Mouse (Mus musculus) adipocyte (in vitro differentiated cells): ENCODE measurements around the gene Hspb2.
A peak's percentile ranks its signal among the peaks of the same experiment; 100 is the strongest.

Source experiments
- DNase-seq: peaks from one replicate; pipeline ENCODE4 v3.0.0-alpha.2; 2016; ENCODE audit warnings: low spot score

Gene Hspb2

DNA sequence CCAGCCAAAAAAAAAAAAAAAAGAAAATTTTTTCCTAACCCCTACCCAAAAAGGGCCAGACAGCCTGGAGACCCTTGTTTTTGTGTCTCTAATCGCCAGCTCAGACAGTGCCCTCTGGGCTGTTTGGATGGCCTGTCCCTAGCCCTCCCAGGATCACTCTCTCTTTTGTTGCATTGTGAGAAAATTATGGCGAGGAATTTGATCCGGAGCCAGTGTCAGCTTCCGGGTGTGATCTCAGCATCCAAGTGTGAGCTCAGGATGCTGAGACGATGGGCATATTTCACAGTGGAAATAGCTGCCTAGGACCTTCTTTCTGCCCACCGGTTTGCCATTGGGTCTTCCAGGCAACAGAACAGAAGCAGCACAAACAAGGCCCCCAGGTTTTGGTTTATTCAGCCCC lies 1.4 kb downstream of the Hspb2 start:
- DNase-seq: no peak

DNA sequence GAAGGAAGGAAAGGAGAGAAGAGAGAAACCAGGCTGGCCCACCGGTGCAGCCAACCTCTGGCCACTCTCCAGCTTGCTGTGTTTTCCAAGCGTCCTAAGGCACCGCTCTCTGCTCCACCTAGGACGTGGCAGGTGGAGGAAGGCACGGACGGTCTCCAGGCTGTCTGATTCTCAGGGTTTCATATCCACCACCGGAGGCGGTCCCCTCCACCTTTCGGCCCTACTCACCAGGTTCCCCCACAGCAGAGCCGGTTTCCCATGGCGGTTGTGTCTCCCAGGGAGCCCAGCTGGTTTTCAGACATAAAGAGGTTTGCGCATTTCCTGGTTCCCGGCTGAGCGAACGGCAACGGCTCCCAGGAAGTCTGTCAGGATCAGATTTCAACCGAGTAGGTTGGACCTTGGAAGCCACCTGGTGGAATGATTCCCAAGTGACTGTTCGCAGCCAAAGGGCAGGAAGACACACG lies 5.9 kb downstream of the Hspb2 start, which contains the start of gene 2310030G06Rik:
Gene 2310030G06Rik (minus strand): TSS at position 323 of the 464 bp plus-strand sequence.
- DNase-seq: no peak

DNA sequence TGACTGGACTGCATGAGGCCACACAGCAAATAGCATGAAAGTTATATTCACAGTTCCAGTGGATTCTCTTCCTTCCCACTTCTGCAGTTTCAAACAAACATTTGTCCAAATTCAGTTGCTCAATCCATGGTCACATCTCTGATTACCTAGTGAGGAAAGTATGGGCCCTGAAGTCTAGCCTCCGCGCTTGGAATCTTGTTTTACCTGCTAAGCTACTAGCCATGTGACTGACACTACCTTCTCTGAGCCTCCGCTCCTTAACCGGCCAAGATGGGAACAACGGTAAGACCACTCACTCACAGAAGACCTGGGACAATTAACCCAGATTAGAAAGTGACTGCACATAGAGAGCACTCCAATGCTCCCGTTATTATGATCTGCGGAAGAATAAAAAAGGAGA lies 6.3 kb downstream of the Hspb2 start:
- no peak for DNase-seq

DNA sequence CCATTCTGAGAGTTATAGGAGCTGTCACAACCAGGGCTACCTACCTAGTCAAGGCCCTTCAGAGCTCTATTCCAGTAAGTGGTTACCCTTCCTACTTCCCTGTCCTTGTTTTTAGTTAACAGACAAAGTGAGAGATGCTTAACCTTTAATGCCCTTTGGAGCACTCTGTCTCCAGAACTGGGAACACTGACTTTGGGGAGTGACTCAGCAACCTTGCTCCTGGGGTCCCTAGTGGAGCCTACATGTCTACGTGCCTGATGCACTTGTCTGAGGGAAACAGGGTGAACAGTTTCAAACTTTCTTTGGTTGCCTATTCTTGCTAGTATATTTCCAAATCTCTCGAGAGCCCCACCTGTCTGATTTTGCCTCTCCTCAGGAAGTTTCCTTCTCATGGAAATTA lies 9.4 kb downstream of the Hspb2 start:
- no peak for DNase-seq

DNA sequence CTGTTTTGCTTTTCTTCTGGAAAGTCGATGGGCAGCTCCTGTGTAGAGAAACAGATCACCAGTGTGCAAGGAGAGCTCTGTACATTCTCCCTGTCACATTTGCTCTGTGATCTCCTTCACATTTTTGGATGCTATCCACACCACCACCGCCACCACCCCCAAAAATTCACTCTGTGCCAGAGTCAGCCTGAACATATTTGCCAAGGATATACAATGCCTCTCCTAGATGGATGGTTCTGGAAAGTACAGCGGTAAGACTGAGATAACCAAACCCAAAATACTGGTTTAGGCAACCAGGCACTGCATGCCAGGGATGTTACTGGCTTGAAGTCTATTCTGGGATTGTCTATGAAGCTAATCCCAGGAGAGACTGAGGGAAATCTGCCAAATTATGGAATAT lies 9.9 kb downstream of the Hspb2 start:
- DNase-seq: no peak

DNA sequence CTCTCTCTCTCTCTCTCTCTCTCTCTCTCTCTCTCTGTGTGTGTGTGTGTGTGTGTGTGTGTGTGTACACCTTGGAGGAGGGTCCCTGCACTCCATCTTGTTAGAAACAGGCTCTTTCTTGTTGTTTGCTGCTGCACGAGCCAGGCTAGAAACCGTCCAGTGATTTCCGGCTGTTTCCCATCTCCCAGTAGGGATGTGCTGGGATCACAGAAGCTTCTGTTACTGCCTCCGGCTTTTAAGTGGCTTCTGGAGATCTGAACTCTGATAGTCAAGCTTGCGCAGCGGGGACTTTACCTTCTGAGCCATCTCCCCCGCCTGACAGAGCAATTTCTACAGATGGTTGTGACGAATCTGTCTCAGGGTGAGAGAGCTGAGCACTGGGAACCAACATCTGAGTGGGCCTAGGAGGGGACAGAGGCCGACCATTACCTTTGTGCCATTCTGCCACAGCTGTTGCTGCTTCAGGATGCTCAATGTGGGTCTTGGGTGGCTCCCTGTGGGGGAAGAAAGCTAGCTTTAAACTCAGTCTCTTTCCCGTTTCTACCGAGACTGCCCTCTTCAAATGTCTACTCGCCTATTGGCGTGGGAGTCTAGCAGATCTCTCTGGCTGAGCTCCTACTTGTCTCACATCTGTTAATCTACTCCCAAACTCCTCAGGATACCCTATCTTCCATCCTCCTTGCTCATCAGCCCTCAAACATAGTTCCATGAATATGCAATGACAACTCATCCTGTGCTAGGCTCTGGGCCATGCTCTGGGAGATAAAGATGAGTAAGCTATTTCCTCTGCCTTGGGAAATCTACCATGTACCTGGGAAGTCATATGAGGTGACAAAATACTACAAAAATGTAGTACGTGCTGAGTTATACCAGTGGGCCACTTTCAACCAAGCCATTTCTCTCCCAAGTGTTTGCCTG lies 11.0 kb downstream of the Hspb2 start:
- DNase-seq: no peak

DNA sequence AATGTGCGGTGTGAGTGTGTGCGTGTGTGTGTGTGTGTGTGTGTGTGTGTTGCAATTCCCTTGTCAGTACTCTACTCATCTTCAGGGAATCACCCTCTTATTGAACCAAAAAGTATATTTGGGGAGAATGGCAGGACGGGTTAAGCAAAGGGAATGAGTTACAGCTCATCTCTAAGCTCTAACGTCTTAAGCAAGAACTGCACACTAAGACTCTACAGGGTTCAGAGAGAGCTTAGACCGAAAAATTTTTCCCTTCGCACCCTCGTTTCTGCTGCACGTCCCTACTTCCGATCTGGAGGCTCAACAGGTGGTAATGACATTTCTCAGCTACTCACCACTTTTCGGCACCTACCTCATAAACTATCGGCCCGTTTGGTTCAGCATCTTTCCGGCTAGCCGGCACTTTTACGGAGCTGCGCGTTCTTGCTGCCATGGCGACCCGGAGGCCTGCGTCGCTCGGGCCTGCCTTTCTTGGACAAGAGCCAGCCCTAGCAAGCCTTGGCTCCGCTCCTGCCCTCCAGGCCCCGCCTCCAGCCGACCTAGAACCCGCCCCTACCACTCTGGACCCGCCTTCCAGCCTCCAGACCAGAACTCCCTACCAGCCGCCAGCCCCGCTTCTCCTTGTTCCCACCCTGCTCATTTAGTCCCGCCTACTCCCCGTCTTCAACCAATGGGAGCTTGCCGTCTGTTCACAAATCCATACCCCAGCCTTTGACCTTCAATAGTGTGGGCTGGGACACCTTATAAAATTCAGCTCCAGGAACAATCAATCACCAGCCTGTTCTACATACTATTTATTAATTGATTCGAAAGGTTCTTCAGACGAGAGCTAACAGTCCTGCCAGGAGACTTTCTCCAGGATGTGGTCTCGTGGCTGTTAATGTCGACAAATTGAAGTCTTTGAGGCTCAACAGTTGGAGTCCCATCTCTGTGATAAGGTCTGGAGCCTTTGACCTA lies 13.0 kb downstream of the Hspb2 start, which contains the start of gene Dixdc1:
Gene Dixdc1 (minus strand): TSS at position 604 of the 957 bp plus-strand sequence.
- DNase-seq: no peak

DNA sequence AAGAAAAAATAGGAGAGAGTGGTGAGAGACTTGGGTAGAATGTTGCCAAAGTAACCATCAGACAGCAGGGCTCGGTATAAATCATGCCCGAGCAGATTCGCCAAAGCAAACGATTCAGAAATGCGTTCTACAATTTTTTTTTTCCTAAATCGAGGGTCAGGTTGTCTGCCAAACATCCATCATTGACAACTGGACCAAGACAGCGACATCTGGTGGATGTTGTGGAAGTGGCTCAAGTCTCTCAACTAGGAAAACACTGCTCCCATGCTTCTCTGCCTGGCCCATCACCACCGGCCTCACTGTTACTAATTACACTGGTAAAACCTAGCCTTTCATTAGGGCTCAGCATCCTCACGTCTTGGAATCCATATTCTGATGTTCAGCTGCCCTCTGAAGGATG lies 17.2 kb downstream of the Hspb2 start:
- DNase-seq: peak; percentile 81

DNA sequence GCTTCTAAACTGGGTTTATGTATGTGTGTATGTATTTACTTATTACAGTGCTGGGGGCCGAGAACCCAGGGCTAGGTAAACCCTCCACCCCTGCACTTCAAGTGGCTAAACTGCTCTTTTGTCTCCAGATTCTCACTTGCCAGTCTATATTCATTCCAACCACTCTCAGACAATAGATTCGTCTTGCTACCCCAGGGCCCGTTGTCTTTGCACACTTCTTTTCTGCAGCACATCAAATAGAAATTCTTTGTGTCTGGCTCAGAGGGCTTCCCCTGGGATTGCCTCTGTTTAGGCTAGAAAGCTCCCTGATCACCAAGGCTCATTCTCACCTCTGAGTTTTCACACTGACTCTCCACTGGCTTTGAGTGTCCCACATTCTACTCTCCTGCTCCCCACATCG lies 19.6 kb downstream of the Hspb2 start:
- DNase-seq: no peak

DNA sequence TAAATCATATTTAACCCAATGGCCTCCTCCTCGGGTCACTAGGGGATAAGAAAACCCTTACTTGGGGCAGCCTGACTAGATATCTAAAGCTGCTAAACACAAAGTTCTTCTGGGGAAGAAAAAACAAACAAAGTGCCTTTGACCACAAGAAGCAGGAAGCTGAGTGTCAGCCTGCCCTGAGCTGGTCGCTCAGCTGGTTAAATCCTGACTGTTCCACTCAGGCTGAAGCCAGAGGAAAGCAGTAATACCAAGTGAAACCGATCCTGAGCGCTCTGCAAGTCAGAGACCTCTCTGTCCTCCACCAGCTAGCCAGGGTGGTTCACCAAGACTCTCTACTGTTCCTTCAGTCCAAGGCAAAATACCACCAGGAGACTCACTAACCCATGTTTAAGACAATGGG lies 22.6 kb downstream of the Hspb2 start:
- DNase-seq: peak; percentile 29

DNA sequence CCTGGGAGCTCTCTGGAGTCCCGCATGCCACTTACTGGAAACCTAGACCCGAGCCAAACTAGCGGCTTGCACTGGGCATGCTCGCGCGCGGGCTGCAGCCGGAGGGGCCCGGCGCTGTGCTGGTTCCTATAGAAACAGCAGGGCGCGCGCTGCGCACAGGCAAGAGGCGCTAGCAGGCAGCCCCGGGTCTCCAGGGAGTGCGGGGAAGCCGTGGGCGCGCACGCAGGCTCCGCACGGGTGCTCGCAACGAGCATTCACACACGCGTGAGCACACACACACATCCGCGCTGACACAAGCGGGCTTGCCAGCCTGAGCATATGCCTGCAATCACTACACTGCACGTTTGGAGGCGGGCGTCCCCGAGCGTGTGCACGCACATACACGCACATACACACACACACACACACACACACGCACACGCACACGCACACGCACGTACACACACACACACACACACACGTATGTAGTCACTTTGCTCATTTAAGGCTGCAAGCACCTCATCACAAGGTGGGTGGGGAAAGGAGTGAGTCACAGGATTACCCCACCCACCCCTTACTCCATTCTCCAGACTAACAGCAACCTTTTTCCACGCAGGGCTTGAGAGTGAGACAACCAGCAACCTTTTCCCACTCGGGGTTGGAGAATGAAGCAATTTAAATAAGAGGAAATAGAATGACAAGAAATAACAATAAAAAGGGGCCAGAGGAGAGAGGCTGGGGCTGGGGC lies 24.1 kb downstream of the Hspb2 start:
- DNase-seq: peak; percentile 80

DNA sequence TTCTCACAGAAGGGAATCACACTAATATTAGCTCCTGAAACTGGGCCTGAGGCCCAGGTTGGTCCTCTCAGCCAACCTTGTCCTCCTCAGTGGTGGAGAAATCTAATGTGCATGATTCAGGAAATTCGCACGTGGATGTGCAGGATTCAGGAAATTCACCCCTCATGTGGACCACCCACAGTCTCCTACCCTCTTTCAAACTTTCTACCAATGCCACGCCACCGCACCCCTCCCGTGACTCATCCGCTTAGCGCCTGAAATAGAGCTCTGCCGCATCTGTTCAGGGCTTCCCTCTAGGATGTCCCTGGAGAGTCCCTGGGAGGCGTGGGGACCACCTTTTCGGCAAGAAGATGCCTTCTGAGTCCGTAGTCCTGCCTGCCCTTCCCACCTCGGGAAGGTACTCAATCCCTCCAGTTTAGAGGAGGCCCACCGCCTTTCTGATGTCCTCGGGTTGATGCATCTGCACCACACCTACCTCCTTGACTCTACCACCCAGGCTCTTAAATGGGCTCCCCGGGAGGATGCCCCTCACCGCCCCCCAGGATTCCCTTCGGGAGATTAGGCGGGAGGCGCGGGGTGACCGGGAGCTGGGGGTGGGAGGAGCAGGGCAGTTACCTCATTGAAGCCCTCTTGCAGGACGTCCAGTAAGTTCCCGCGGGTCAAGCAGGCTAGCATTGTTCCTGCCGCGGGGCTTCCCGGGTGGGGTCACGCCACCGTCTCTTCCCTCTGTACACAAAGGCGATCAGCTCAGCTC lies 24.8 kb downstream of the Hspb2 start:
- DNase-seq: peak; percentile 56

DNA sequence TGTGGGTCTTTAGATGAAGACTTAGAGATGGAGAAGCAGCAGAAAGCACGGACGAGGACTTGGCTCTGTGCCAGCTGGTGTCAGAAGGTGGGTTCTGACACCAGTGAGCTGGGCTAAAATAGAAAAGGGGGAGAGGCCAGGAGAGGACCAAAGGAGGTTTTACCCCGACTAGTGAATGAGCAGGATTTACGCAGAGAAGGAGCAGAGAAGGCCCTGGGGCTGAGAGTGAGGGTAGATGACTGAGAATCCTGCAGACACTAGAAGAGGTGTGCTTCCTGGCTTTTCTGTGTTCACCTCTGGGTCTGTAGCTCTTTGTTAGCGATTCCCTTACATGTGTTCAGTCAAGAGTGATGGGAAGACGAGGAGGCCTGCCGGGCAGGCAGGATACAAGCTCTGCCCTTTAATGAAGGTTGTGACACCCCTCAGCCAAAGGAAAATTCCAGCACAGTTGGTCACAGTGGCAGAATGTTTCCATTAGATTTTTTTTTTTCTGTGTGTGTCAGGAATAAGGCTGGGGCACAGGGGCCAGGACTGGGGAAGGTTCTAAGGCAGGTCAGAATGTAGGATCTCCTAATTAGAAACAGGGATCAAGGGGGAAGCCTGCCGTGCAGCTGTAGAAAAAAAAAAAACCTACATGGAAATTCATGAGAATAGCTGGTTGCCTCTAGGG lies 26.1 kb downstream of the Hspb2 start:
- peak; percentile 72 for DNase-seq

DNA sequence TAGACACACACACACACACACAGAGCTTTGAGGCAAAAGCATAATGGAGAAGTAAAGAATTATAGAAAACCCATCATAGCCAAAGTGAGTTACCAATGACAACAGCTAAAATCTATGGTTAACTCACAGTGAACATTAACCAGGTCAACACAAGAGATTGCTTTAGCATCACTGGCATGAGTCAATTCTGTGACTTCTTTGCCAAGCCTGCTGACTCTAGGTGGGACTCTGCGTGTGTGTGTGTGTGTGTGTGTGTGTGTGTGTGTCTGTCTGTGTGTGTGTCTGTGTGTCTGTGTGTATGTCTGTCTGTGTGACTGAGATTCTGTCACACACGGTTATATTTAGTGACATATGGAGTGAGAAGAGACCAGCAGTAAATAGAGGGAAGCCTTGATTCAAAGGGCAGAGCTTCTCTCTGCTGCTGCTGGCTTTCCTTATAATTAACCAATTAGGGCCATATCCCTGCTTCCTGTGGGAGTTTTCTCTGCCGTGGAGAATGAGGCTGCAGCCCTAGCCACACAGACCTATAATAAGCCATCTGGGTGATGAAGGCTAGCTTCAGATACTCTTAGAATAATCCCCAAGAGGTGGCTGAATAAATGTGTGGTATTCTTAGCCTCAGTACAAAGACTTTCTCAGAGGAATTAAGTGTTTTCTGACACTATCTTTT lies 27.4 kb downstream of the Hspb2 start:
- DNase-seq: peak; percentile 42

DNA sequence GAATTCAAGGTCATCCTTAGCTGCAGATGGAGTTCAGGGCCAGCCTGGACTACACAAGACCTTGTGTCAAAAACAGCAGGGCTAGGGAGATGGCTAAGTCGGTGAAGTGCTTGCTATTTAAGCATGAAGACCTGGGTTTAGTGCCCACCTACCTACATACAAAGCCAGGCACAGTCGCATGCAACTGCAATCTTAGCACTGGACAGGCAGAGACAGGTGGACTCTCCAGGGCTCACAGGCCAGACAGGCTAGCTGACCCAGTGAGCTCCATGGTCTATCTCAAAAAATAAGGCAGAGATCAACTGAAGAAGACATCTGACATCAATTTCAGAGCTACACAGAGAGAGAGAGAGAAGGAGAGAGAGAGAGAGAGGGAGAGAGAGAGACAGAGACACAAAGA lies 28.0 kb downstream of the Hspb2 start:
- peak; percentile 29 for DNase-seq

DNA sequence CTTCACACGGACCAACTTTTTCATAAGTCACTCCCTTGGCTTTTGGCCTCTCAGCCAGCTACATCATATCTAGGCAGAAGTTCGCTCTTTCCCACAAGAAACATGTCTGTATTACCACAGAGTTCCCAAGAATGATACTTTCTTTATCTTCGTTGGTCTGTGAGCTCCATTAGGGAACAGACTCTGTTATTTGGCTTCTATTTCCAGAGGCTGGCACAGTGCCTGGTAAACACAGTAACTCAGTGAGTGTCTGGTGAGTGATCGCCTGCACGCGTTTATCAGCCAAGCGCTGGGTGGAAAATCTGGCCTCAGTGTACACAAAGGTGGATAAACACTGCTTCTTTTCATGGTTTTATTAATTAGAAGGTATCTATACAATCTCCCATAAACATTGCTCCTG lies 28.7 kb downstream of the Hspb2 start:
- DNase-seq: peak; percentile 99

DNA sequence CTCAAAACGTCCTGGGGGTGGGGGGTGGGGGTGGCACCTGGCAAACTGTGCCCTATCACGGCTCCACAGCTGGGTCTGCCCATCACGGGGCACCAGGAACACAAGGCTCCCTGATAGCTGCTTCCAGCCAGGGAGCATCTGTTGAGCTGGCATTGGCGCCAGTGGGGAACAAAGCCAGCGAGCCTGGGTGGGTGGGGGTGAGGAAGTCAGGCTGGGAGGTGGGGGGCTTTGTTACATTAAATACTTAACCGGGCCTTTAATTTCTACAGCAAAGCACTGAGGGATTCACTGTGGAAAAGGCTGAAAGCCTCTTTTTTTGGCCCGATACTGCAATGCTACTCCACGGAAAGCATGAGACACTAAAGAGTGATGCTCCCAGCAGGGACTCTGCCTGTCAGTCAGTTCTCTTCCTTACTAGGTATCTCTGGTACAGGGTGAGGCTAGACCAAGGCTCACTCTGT lies 29.7 kb downstream of the Hspb2 start:
- DNase-seq: no peak

DNA sequence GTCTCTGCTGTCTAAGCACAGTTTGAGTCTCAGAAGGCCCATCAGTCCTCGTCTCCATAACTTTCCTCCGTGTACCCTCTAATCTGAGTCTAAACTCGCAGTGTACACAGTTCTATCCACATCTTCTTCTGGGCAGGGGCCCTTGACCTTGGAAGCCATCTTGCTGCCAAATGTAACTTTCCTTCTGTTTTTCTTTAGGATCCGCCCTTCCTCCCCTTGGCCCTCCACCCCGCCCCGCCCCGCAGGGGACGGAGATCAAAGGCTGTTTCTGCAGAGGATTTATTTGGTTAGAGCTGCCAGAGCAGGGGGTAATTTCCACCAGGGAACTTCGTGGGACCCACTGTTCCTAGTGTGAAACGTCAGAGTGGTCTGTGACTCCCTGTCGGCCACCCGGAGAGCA lies 31.1 kb downstream of the Hspb2 start:
- DNase-seq: no peak

DNA sequence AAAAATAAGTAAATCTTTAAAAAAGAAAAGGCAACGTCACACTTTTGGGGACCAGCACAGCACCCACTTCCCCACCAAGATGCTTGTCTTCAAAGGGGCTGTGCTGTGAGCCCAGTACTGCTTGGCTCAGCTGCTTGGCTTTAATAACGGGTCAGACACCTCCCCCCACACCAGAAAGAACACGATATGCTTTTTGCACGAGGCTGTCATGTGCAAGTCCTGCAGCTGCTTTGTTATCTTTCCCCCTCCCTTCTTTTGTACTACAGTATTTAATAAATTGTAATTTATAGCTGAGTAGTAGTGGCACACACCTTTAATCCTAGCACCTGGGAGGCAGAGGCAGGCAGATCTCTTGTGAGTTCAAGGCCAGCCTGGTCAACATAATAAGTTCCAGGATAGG lies 33.3 kb downstream of the Hspb2 start:
- no peak for DNase-seq

DNA sequence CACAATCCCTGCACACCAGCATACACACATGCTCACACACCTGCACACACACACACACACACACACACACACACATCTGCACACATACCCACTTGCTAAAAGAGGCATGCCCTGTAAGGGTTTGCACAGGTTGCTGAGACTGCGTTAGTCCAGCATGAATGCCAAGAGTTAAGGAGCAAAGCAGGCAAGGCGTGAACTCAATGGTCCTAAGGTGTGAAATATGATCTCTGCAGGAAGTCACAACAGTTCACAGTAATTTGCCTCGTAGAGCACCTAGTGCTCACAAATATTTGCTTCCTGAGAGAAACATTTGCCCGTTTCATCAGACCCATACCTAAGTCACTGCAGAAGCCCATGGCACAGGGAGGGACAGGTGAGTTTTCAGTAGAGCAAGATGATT lies 38.0 kb downstream of the Hspb2 start:
- DNase-seq: no peak
